Comparison of ENCODE assay signal across 8 mouse cellular contexts in the genomic region with DNA sequence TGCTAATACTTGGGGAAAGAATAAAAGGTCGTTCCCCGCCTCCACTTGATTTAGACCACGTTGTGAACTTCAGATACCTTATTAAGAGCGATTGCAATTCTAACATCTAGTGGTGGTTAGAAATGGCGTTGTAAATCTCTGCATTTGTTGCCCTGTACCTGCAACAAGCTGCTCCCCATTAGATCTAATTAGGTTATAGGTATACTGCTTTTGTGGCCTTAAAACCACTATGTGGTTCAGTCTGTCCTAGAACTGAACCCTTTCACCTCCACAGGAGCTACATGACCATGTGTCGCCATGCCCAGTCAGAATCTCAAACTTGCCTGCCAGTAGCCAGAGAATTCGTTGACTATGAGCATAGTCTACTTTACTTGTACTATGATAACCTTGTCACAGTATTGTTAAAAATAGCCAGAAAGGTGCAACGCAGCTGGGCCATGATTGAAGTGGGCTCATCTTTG. TPM values are rescaled to one million over a fixed set of nuclear protein-coding genes. Genes with fewer than 3 reads are reported as not detected.
DNase-seq lines count a peak whose midpoint lies in the region; ATAC-seq lines count a peak whose summit lies in the region.

No protein-coding gene starts in this region.

- peak; percentile 19 for DNase-seq in adrenal gland, postnatal 14 days
- no peak for DNase-seq in adrenal gland, postnatal 10 days
- no peak for DNase-seq in liver, embryonic 13.5 days
- no peak for DNase-seq in thymus, postnatal 25 days
- no peak for DNase-seq in spleen, adult 18-20 months
- DNase-seq in cerebellum, postnatal 14 days = no peak

- no peaks in the 10 kb centered on the region for H3K9me3 ChIP-seq in forebrain, embryonic 16.5 days (ENCODE audit: control insufficient read depth, low read length)
- no peaks in the 10 kb centered on the region for H3K9me3 ChIP-seq in liver, embryonic 13.5 days (replicated peaks)

- peak overlapping the region; percentile 90 for H3K9ac ChIP-seq in forebrain, embryonic 16.5 days (replicated peaks; ENCODE audit: low read depth, low read length)
- H3K9ac ChIP-seq in liver, embryonic 13.5 days = peak overlapping the region; percentile 96

- no peaks in the 10 kb centered on the region for H3K36me3 ChIP-seq in forebrain, embryonic 16.5 days (ENCODE audit: control insufficient read depth, insufficient read depth)
- H3K36me3 ChIP-seq in liver, embryonic 13.5 days = peaks cover 12% of the 10 kb centered on the region

- H3K4me3 ChIP-seq in forebrain, embryonic 16.5 days (replicated peaks; ENCODE audit: low read length) = peak overlapping the region; percentile 72
- peak overlapping the region; percentile 94 for H3K4me3 ChIP-seq in liver, embryonic 13.5 days (replicated peaks)

- peak overlapping the region; percentile 80 for H3K4me2 ChIP-seq in forebrain, embryonic 16.5 days (ENCODE audit: low read length)
- H3K4me2 ChIP-seq in liver, embryonic 13.5 days = peak overlapping the region; percentile 83

- peak overlapping the region; percentile 90 for H3K27ac ChIP-seq in forebrain, embryonic 16.5 days (ENCODE audit: low read length)
- H3K27ac ChIP-seq in liver, embryonic 13.5 days = peak overlapping the region; percentile 92

- H3K4me1 ChIP-seq in forebrain, embryonic 16.5 days (replicated peaks; ENCODE audit: control insufficient read depth, insufficient read depth, low read length) = peaks cover 17% of the 10 kb centered on the region
- H3K4me1 ChIP-seq in liver, embryonic 13.5 days (replicated peaks) = peaks cover 42% of the 10 kb centered on the region

- no peaks in the 10 kb centered on the region for H3K27me3 ChIP-seq in forebrain, embryonic 16.5 days (replicated peaks; ENCODE audit: control insufficient read depth, insufficient read depth, low read length)
- no peaks in the 10 kb centered on the region for H3K27me3 ChIP-seq in liver, embryonic 13.5 days

- peak; percentile 2 for ATAC-seq in CD4-positive, CD25-positive, alpha-beta regulatory T cell, adult 4 months
- no peak for ATAC-seq in forebrain, embryonic 16.5 days
- ATAC-seq in liver, embryonic 13.5 days (ENCODE audit: low read depth) = no peak

- 28% methylated on average over 8 of the region's 8 CpGs for WGBS in forebrain, embryonic 16.5 days
- WGBS in liver, embryonic 13.5 days (ENCODE audit: insufficient replicate concordance) = 29% methylated on average over 8 of the region's 8 CpGs

RNA-seq across cellular contexts. Expression of gene Zfp706, which starts 0.4 kb away (rescaled TPM):
- total RNA-seq in adrenal gland, postnatal 14 days (2021) = 176 and 193 TPM in 2 replicates
- total RNA-seq in adrenal gland, postnatal 10 days (2021) = 100 to 1,000 TPM; 179 to 181 TPM
- 100 to 1,000 TPM; 420 to 436 TPM for polyA plus RNA-seq in CD4-positive, CD25-positive, alpha-beta regulatory T cell, adult 4 months (2017; shearing (Covaris generic))
- polyA plus RNA-seq in forebrain, embryonic 16.5 days (2015; fragmentation: Nextera tagmentation; extraction: Ambion mirVana) = 479 and 536 TPM in 2 replicates
- polyA plus RNA-seq in liver, embryonic 13.5 days (2015; fragmentation: Nextera tagmentation; extraction: Ambion mirVana) = 272 and 301 TPM in 2 replicates
